Mouse (Mus musculus) neural tube, embryonic 11.5 days (tissue): ENCODE results near the gene Lingo2. TPM values are rescaled to one million over a fixed set of nuclear protein-coding genes. Genes with fewer than 3 reads are reported as not detected.

Source experiments
- ATAC-seq: fragments of 200-750 bp; cut with Nextera tagmentation; 2 replicates; pipeline ENCODE4 v1.8.0; 2017; ENCODE audit warnings: moderate number of reproducible peaks, mild to moderate bottlenecking, moderate TSS enrichment, moderate library complexity; ENCODE audit not compliant: insufficient read depth, low FRiP score, low TSS enrichment
- DNase-seq: peaks from one replicate; pipeline ENCODE4 v3.0.0-alpha.2; 2015; ENCODE audit warnings: low spot score
- H3K27ac ChIP-seq: fragments of 300-500 bp; sonication (generic); 2 replicates; pipeline ENCODE4 v1.5.1; 2014; ENCODE audit warnings: low read depth, mild to moderate bottlenecking, low read length
- H3K27me3 ChIP-seq: fragments of 300-500 bp; sonication (generic); 2 replicates; pipeline ENCODE4 v1.6.1; 2014; ENCODE audit warnings: mild to moderate bottlenecking, low read length, mixed read lengths; ENCODE audit not compliant: control insufficient read depth, insufficient read depth
- H3K36me3 ChIP-seq: fragments of 300-500 bp; sonication (generic); 2 replicates; pipeline ENCODE4 v1.6.1; 2014; ENCODE audit warnings: mild to moderate bottlenecking, low read length, moderate library complexity, mixed read lengths; ENCODE audit not compliant: control insufficient read depth, insufficient read depth
- H3K4me1 ChIP-seq: fragments of 300-500 bp; sonication (generic); 2 replicates; pipeline ENCODE4 v1.6.1; 2014; ENCODE audit warnings: low read length, mixed read lengths; ENCODE audit not compliant: control insufficient read depth, insufficient read depth
- H3K4me2 ChIP-seq: fragments of 300-500 bp; sonication (generic); 2 replicates; pipeline ENCODE4 v1.6.1; 2014; ENCODE audit warnings: low read depth, mild to moderate bottlenecking, moderate library complexity
- H3K4me3 ChIP-seq: fragments of 300-500 bp; sonication (generic); 2 replicates; pipeline ENCODE4 v1.5.1; 2014; ENCODE audit warnings: low read depth, low read length
- H3K9ac ChIP-seq: fragments of 300-500 bp; sonication (generic); 2 replicates; pipeline ENCODE4 v1.6.1; 2014; ENCODE audit warnings: mild to moderate bottlenecking, low read length
- H3K9me3 ChIP-seq: fragments of 300-500 bp; sonication (generic); 2 replicates; pipeline ENCODE4 v1.6.1; 2016; ENCODE audit warnings: low read length; ENCODE audit not compliant: control insufficient read depth
- WGBS: fragments of 180-500 bp; shearing (Covaris S2); extraction: QIAGEN DNeasy Blood & Tissue Kit; methylation state at CpG from one replicate; pipeline ENCODE4 v1.1.7; 2014; 5-methylcytosine and 5-hydroxymethylcytosine counted together
- polyA plus RNA-seq: library from polyadenylated mRNA; unstranded; fragments of >200 nt; fragmentation: Nextera tagmentation; extraction: Ambion mirVana; gene quantifications from 2 replicates; pipeline ENCODE4 v1.2.1, GENCODE M21; 2014

Gene Lingo2
- polyA plus RNA-seq, 1 experiment from 2014 or later, result 2.5 TPM

DNA sequence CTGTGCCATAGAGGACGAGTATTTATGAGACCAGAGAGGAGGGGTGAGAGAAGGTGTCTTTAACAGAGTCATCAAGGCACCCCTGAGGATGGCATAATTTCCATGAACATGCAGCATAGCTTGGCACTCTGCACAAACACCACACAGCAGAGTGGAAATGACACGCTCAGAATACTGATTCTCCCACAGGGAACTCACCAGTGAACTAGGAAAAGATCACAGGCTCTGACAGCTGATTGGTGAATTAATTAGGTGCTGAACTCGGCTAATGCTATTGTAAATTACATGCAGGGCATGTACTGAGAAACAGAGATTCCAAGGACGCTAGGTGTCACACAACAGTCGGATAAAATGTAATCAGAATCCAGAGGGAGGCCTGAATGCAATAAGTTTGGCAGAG, 525.4 kb downstream of the Lingo2 start:
- Histone ChIP-seq H3K9ac (no peak overlapping the region), H3K4me3 (no peak overlapping the region), H3K4me2 (no peak overlapping the region), H3K9me3 (no peaks in the 10 kb centered on the region), H3K4me1 (no peaks in the 10 kb centered on the region), H3K27ac (no peak overlapping the region), H3K27me3 (no peaks in the 10 kb centered on the region), H3K36me3 (no peaks in the 10 kb centered on the region)
- no peak for DNase-seq
- ATAC-seq, result no peak
- 62% methylated on average over 5 of the region's 5 CpGs for WGBS

DNA sequence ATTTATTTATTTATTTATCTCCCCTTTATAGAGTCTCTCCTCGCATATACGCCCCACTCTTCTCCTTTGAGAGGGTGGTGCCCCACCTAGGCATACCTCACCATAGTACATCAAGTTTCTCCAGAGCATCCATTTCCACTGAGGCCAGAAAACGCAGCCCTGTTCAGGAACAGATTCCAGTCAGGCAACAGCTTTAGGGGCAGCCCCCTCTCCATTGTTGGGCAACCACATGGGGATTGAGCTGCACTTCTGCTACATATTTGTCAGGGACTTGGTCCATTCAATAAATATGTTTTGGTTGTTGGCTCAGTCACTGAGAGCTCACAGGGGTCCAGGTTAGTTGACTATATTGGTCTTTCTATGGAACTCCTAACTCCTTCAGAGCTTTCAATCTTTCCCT, 544.2 kb downstream of the Lingo2 start:
- Histone ChIP-seq H3K9me3 (no peaks in the 10 kb centered on the region), H3K27me3 (no peaks in the 10 kb centered on the region), H3K36me3 (no peaks in the 10 kb centered on the region), H3K4me1 (no peaks in the 10 kb centered on the region), H3K9ac (no peak overlapping the region), H3K4me3 (no peak overlapping the region), H3K27ac (no peak overlapping the region), H3K4me2 (no peak overlapping the region)
- DNase-seq (no peak), ATAC-seq (no peak)
- WGBS, result 94% methylated on average over 3 of the region's 3 CpGs

DNA sequence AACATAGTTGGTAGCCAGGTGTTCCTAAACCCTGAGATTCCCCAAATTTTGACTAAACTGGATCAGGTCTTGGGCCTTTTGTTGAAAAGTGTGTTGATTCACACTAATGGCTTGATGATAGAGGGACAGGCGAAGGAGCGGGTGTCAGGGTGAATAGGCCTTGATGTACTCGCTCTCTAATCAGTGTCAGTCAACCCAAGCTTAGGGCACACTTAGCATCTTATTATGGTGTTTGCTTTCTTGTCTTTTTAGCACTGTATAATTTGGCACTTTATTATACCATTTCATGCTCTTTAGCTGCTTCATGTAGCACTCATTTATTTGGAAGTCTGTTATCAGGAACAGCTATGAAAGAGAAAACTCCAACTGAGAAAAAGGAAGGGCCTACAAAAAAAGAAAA, 582.6 kb downstream of the Lingo2 start:
- Histone ChIP-seq H3K36me3 (no peaks in the 10 kb centered on the region), H3K9ac (no peak overlapping the region), H3K27ac (no peak overlapping the region), H3K4me1 (no peaks in the 10 kb centered on the region), H3K4me3 (no peak overlapping the region), H3K27me3 (no peaks in the 10 kb centered on the region), H3K4me2 (no peak overlapping the region), H3K9me3 (no peaks in the 10 kb centered on the region)
- ATAC-seq, result no peak
- DNase-seq, result no peak
- WGBS, result 97% methylated on average over 3 of the region's 3 CpGs

DNA sequence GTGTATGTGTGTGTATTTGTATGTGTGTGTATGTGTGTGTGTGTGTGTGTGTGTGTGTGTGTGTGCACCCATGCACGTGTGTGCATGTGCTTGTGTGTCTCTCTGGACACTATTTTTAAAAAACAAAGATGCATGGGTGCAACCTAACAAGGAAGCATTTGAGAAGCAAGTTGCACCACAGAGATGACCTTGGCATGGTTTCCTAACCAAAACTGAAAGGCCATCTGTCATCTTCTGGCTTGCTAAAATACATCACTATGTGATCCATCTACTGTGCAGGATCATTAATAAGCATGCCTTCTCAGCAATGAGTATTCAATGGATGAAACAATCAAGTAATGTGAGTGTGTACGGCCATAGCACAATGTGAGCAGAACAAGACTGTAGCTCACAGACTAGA, 597.1 kb downstream of the Lingo2 start:
- DNase-seq (no peak), ATAC-seq (no peak)
- Histone ChIP-seq H3K4me1 (no peaks in the 10 kb centered on the region), H3K9me3 (no peaks in the 10 kb centered on the region), H3K36me3 (no peaks in the 10 kb centered on the region), H3K4me2 (no peak overlapping the region), H3K4me3 (no peak overlapping the region), H3K27me3 (no peaks in the 10 kb centered on the region), H3K27ac (no peak overlapping the region), H3K9ac (no peak overlapping the region)
- 95% methylated on average over 2 of the region's 2 CpGs for WGBS

DNA sequence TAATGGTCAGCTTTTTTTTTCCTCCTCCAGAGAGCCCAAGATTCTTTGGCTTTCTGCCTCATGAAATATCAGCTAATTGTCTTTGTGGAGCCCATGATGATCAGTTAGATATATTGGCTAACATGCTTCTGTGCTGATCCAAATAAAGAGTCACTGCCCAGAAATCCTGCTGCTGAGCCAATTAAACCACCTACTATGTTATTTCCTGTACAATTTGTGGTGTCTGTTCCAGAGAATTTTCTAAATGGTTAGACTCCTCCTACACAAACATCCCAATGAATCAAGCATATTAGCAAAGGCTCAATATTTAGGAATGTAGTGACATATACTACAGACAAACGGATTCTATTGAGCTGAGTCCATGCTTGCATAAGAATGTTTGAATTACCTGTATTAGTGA, 619.8 kb downstream of the Lingo2 start:
- DNase-seq, result no peak
- no peak overlapping the region for H3K4me2 ChIP-seq
- H3K36me3 ChIP-seq, result no peaks in the 10 kb centered on the region
- H3K9me3 ChIP-seq, result no peaks in the 10 kb centered on the region
- H3K9ac ChIP-seq, result no peak overlapping the region
- 83% methylated on average over 1 of the region's 1 CpGs for WGBS
- ATAC-seq, result no peak
- no peak overlapping the region for H3K27ac ChIP-seq
- no peaks in the 10 kb centered on the region for H3K27me3 ChIP-seq
- H3K4me3 ChIP-seq, result no peak overlapping the region
- no peaks in the 10 kb centered on the region for H3K4me1 ChIP-seq

DNA sequence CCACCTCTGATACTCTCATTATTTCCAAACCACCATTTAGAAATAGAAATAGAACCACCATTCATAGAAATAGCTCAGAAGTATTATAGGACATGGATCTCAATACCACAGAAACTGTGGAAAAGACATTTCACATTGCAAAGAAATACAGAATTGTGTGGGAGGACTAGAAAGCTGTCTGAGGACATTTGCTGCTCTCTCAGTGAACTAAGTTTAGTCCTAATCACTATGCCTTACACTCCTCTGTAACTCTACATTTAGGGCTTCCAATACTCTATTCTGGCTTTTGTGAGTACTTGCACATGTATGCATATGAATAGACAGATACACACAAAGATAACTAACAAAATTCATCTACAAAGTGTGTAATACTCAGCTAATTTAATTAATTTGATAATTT, 625.9 kb downstream of the Lingo2 start:
- no peak overlapping the region for H3K27ac ChIP-seq
- H3K4me3 ChIP-seq, result no peak overlapping the region
- no peaks in the 10 kb centered on the region for H3K36me3 ChIP-seq
- no peaks in the 10 kb centered on the region for H3K4me1 ChIP-seq
- H3K9ac ChIP-seq, result no peak overlapping the region
- no peaks in the 10 kb centered on the region for H3K9me3 ChIP-seq
- H3K27me3 ChIP-seq, result no peaks in the 10 kb centered on the region
- no peak overlapping the region for H3K4me2 ChIP-seq
- ATAC-seq (no peak), DNase-seq (no peak)

DNA sequence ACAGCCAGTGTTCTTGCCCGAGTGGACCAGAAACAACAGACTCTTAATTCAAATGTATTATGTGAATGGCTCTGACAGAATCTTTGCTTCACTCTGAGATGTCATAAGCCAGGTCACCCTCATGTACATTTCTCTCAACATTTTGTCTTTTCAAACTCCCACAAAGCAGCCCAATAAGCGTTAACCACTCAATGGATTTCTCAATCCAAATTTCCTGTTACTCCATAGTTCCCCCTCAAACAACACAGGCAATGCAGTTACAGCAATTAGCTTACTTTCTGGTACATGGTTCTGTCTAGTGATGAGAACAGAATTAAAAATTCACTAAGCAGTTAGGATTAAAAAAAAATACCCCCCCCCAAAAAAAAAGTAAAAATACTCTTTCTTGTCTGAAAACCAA, 638.5 kb downstream of the Lingo2 start:
- Histone ChIP-seq H3K4me1 (no peaks in the 10 kb centered on the region), H3K27me3 (no peaks in the 10 kb centered on the region), H3K9me3 (no peaks in the 10 kb centered on the region), H3K4me2 (no peak overlapping the region), H3K9ac (no peak overlapping the region), H3K4me3 (no peak overlapping the region), H3K36me3 (no peaks in the 10 kb centered on the region), H3K27ac (no peak overlapping the region)
- DNase-seq, result no peak
- no peak for ATAC-seq
- 83% methylated on average over 2 of the region's 2 CpGs for WGBS

DNA sequence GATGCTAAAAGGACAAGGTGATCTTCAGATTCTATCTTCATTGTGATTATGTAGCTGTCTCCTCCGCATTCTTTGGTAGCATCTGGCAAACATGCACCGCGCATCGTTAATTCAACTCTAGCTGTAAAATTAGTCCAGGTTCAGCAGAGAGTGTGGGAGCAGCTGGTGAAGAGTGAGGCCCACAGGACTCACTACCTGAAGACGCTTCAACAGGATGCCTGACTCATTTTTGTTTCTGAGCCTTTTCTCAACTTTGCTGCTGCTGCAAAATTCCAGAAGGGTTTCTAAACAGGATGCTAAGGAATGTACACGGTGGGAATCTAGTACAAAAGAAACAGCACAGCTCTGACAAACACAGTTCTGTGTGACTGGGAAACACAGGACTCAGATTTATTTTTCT, 640.1 kb downstream of the Lingo2 start:
- Histone ChIP-seq H3K4me2 (no peak overlapping the region), H3K4me3 (no peak overlapping the region), H3K36me3 (no peaks in the 10 kb centered on the region), H3K27ac (no peak overlapping the region), H3K9ac (no peak overlapping the region), H3K27me3 (no peaks in the 10 kb centered on the region), H3K9me3 (no peaks in the 10 kb centered on the region), H3K4me1 (no peaks in the 10 kb centered on the region)
- ATAC-seq (no peak), DNase-seq (no peak)
- 85% methylated on average over 6 of the region's 6 CpGs for WGBS

DNA sequence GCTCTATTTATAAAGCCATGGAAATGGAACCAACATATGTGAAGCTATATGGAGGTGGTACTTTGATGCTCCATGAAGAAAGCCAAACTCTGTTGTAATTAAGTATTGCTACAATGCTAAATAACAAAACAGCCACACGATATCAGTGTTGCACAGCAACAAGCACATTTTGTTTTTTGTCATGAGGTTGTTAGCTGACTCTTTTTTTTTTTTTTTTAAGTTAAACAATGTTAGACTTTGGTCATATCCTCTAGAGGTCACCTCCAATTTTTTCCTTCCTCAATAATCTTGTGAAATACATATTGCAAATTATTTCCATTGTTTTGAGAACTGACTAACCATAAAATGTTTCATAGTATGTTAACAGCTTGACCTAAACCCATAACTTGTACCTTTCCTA, 646.3 kb downstream of the Lingo2 start:
- H3K9me3 ChIP-seq, result no peaks in the 10 kb centered on the region
- WGBS, result 97% methylated on average over 1 of the region's 1 CpGs
- H3K27me3 ChIP-seq, result no peaks in the 10 kb centered on the region
- no peak overlapping the region for H3K9ac ChIP-seq
- no peak for ATAC-seq
- H3K4me3 ChIP-seq, result no peak overlapping the region
- no peak overlapping the region for H3K4me2 ChIP-seq
- no peaks in the 10 kb centered on the region for H3K4me1 ChIP-seq
- no peak overlapping the region for H3K27ac ChIP-seq
- no peak for DNase-seq
- no peaks in the 10 kb centered on the region for H3K36me3 ChIP-seq
